Mouse (Mus musculus): ENCODE results near the gene Gm28434. TPM values are rescaled to one million over a fixed set of nuclear protein-coding genes. Genes with fewer than 3 reads are reported as not detected.

Gm28434 gene
- polyA plus RNA-seq, 1 experiment from 2014 or later = not detected

DNA sequence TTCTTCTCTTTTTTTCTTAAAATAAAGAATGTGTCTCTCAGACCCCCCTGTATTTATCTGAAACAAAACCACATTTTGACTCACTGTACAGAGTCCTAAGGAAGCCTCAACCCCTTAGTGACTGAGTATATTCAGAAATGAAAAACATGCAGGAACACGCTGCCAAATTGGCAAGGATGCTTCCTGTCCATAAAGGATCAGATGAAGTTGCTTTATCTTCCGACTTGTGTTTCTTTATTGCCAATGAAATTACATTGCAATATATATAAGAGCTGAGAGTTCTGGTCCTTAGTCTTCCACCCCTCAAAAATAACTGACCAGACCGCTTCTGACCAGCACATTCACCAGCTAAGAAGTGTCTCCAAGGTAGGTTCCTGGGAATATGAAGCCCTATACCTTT is 32.9 kb downstream of the Gm28434 start, which contains the start of gene Smr3a:
Smr3a (plus strand) TSS at position 301 of the 400 bp plus-strand sequence.
- Histone ChIP-seq H3K4me3 (ENCODE audit: low read depth, low read length) (no peak within 1 kb of the TSS), H3K9me3 (replicated peaks; ENCODE audit: control insufficient read depth, low read length) (no peaks in the 10 kb centered on the region), H3K27me3 (ENCODE audit: control insufficient read depth, insufficient read depth, low read length) (no peaks in the 10 kb centered on the region), H3K4me1 (ENCODE audit: control insufficient read depth, insufficient read depth, low read length) (no peaks in the 10 kb centered on the region), H3K27ac (replicated peaks; ENCODE audit: low read depth, low read length) (no peak within 1 kb of the TSS), H3K36me3 (replicated peaks; ENCODE audit: control insufficient read depth, insufficient read depth, low read depth, low read length) (no peaks in the 10 kb centered on the region), H3K9ac (replicated peaks; ENCODE audit: low read length) (no peak within 1 kb of the TSS), H3K4me2 (ENCODE audit: low read depth, low read length) (no peak within 1 kb of the TSS)
- WGBS = 89% methylated on average over 3 of the region's 3 CpGs
- no peak for ATAC-seq (replicated peaks; ENCODE audit: insufficient number of reproducible peaks, low FRiP score, low TSS enrichment, low read depth)
- no peak for DNase-seq (ENCODE audit: low spot score)

DNA sequence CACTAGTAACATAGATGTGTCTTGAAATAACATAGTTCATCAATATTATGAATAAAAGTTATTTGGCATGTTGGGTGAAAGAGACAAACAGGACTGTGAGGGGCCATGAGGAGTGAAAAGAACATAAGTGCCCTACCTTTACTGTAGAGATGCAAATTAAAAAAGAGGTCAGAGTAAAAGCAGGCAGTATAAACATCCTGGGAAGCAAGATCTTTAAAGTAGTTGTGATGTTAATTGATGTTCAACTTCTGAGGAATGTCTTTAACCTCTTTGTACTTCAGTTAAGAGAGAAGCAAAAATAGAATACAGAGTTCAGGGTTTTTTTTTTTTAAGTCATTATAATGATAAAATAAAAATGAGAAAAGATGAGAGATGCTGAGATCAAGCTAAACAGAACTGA is 35.9 kb downstream of the Gm28434 start:
- DNase-seq (ENCODE audit: low spot score) (no peak), ATAC-seq (replicated peaks; ENCODE audit: insufficient number of reproducible peaks, low FRiP score, low TSS enrichment, low read depth) (no peak)
- no peaks in the 10 kb centered on the region for H3K27me3 ChIP-seq (ENCODE audit: control insufficient read depth, insufficient read depth, low read length)
- H3K36me3 ChIP-seq (replicated peaks; ENCODE audit: control insufficient read depth, insufficient read depth, low read depth, low read length) = no peaks in the 10 kb centered on the region
- H3K4me2 ChIP-seq (ENCODE audit: low read depth, low read length) = no peak overlapping the region
- H3K4me1 ChIP-seq (ENCODE audit: control insufficient read depth, insufficient read depth, low read length) = no peaks in the 10 kb centered on the region
- no peaks in the 10 kb centered on the region for H3K9me3 ChIP-seq (replicated peaks; ENCODE audit: control insufficient read depth, low read length)
- no peak overlapping the region for H3K27ac ChIP-seq (replicated peaks; ENCODE audit: low read depth, low read length)
- no peak overlapping the region for H3K9ac ChIP-seq (replicated peaks; ENCODE audit: low read length)
- H3K4me3 ChIP-seq (ENCODE audit: low read depth, low read length) = no peak overlapping the region

Other genes with a start within 250 kb of the Gm28434 start
- gene Csn1s2a, start 194.9 kb upstream of the Gm28434 start, polyA plus RNA-seq (2014; fragmentation: Nextera tagmentation; extraction: Ambion mirVana) = not detected in 2 replicates
- not detected in 2 replicates for gene Csn1s2b, start 161.4 kb upstream of the Gm28434 start, polyA plus RNA-seq (2014; fragmentation: Nextera tagmentation; extraction: Ambion mirVana)
- gene Prr27, start 143.8 kb upstream of the Gm28434 start, polyA plus RNA-seq (2014; fragmentation: Nextera tagmentation; extraction: Ambion mirVana) = not detected in 2 replicates
- not detected in 2 replicates for gene Odam, start 84.5 kb upstream of the Gm28434 start, polyA plus RNA-seq (2014; fragmentation: Nextera tagmentation; extraction: Ambion mirVana)
- 0.22 TPM in 1 of 2 replicates, not detected in the other for gene Csn3, start 43.9 kb upstream of the Gm28434 start, polyA plus RNA-seq (2014; fragmentation: Nextera tagmentation; extraction: Ambion mirVana)
- not detected in 2 replicates for gene 2310003L06Rik, start 58 bp upstream of the Gm28434 start, polyA plus RNA-seq (2014; fragmentation: Nextera tagmentation; extraction: Ambion mirVana)
- not detected in 2 replicates for gene Cabs1, start 9.9 kb downstream of the Gm28434 start, polyA plus RNA-seq (2014; fragmentation: Nextera tagmentation; extraction: Ambion mirVana)
- not detected in 2 replicates for gene Smr3a, start 33.0 kb downstream of the Gm28434 start, polyA plus RNA-seq (2014; fragmentation: Nextera tagmentation; extraction: Ambion mirVana)
- not detected in 2 replicates for gene Smr2, start 117.0 kb downstream of the Gm28434 start, polyA plus RNA-seq (2014; fragmentation: Nextera tagmentation; extraction: Ambion mirVana)
- gene Gm11116, start 142.0 kb downstream of the Gm28434 start, polyA plus RNA-seq (2014; fragmentation: Nextera tagmentation; extraction: Ambion mirVana) = not detected in 2 replicates
- not detected in 2 replicates for gene Gm11115, start 184.6 kb downstream of the Gm28434 start, polyA plus RNA-seq (2014; fragmentation: Nextera tagmentation; extraction: Ambion mirVana)